Mouse (Mus musculus) cerebellum, adult 2 months (tissue): ENCODE data around the gene Hjurp.

Experiments used
- CTCF ChIP-seq: fragments of 200-500 bp; IDR thresholded peaks from 2 replicates; pipeline ENCODE4 v1.5.1; 2011; ENCODE audit warnings: low read depth, mild to moderate bottlenecking, control low read depth, low read length, moderate library complexity, borderline replicate concordance; ENCODE audit not compliant: insufficient read depth
- POLR2A ChIP-seq: fragments of 200-500 bp; IDR thresholded peaks from 2 replicates; pipeline ENCODE4 v1.6.1; 2011; ENCODE audit warnings: low read length, control low read depth, borderline replicate concordance; ENCODE audit not compliant: insufficient read depth

DNA sequence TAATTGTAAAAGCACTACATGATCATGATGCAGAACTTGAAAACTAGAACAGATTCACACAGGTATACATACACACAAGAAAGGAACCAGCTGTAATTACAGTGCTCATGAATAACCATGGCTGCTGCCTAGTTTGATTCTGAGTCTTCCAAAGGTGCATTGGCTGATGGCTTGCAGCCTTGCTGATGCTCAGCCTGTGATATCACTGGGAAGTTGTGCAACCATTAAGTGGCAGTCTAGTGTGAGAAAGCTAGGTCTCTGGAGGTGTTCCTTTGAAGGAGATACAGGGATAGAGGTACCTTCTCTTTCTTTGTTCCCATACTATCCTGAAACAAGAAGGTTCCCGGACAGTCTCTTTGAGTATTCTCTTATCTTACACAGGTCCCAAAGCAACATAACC lies 58.4 kb downstream of the Hjurp start:
- TF ChIP-seq POLR2A: no peak
- no peak for TF ChIP-seq CTCF
